Mouse (Mus musculus): ENCODE measurements around the gene Siae. TPM values are rescaled to one million over a fixed set of nuclear protein-coding genes. Genes with fewer than 3 reads are reported as not detected.

The Siae gene
- total and polyA plus RNA-seq, 3 experiments, result 7.7 to 8.2 (median 7.7) TPM

DNA sequence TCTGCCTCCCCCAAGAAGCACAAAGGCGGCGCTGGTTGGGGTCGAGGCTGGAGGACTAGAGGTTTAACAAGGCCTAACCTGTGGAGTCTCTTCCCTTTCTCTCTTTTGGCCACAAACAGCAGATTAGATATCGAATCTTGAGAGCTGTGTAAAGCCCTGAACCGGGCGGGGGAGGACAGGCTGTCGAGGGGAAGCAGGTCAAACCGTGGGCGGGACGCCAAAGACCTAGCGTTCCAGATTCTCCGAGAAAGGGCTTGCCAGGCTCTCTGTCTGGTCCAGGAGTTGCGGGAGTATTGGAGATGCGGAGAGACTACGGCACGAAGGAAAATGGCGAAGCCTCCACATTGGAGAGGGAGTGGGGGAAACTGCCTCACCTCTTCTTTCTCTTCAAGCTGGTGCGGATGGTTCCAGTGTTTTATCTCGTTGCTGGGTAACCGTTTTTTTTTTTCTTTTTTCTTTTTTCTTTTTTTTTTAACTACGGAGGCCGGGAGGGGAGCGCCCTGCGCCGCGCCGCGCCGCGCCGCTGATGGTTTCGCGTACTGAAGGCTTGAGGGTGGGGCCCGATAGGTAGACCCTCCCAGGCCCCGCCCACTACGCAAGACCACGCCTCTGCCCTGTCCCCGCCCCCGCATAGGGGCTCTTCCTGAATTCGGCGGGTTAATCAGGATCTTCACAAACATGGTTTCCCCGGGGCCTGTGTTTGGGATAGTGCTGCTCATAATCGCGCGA is 57.8 kb downstream of the Siae start, which contains the start of gene Spa17:
Gene Spa17, minus strand, starts transcription at position 541 of the 729 bp plus-strand sequence.
- Histone ChIP-seq H3K79me2 (replicated peaks; ENCODE audit: control insufficient read depth, insufficient read depth, low read length) (no peaks in the 10 kb centered on the region), H3K9ac (ENCODE audit: low read depth, low read length) (peak within 1 kb of the TSS; percentile 76), H3K27ac (peak within 1 kb of the TSS; percentile 84), H3K4me3 (peak within 1 kb of the TSS; percentile 87), H3K4me1 (ENCODE audit: control insufficient read depth, insufficient read depth, low read length) (no peaks in the 10 kb centered on the region; the same call in none of the 2 replicates), H3K36me3 (ENCODE audit: control insufficient read depth, insufficient read depth, low read length) (no peaks in the 10 kb centered on the region), H3K27me3 (ENCODE audit: control insufficient read depth, insufficient read depth, low read length) (no peaks in the 10 kb centered on the region)
- intact Hi-C loops (cut with DNase I), result loop anchor here (1.0 to 2.0 kb wide), 5 partner anchors 45 to 265 kb away; partner anchors contain the start of gene Ccdc15
- under 1% methylated on average over 45 of the region's 45 CpGs for WGBS
- TF ChIP-seq POLR2A (IDR thresholded peaks at IDR 0.05; ENCODE audit: insufficient read depth, low read depth, low read length) (peak; percentile 57), CTCF (IDR thresholded peaks at IDR 0.05) (no peak), EP300 (IDR thresholded peaks at IDR 0.05; ENCODE audit: insufficient read depth, low read depth, low read length) (peak; percentile 36; the same call in 1 of the 2 replicates)
- peak; percentile 90 to 91 for DNase-seq

DNA sequence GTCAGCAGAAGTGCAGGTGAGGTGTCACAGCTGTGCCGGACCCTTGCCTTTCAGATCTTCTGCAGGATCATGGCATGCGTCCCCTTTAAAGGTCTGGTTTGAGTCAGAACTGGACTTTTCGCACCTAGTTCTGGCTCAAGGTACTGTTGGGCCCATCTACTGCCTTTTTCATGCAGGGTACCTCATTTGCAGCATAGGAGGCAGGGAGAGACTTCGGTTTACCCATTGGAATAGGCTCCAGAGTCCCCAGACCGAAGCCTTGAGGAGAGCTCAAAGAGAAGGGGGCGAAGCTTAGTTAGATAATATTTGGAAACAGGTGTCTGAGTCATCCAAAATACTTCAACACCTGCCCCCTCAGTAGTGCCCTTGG is 58.4 kb downstream of the Siae start:
- peak overlapping the region; percentile 87 for H3K4me3 ChIP-seq
- TF ChIP-seq CTCF (IDR thresholded peaks at IDR 0.05), result no peak
- no peak for TF ChIP-seq POLR2A (IDR thresholded peaks at IDR 0.05; ENCODE audit: insufficient read depth, low read depth, low read length)
- TF ChIP-seq EP300 (IDR thresholded peaks at IDR 0.05; ENCODE audit: insufficient read depth, low read depth, low read length), result no peak
- no peaks in the 10 kb centered on the region for H3K36me3 ChIP-seq (ENCODE audit: control insufficient read depth, insufficient read depth, low read length)
- H3K9ac ChIP-seq (ENCODE audit: low read depth, low read length), result peak overlapping the region; percentile 52
- H3K27ac ChIP-seq, result peak overlapping the region; percentile 84
- H3K79me2 ChIP-seq (replicated peaks; ENCODE audit: control insufficient read depth, insufficient read depth, low read length), result no peaks in the 10 kb centered on the region
- WGBS, result 23% methylated on average over 6 of the region's 6 CpGs
- no peak for DNase-seq
- no peaks in the 10 kb centered on the region for H3K27me3 ChIP-seq (ENCODE audit: control insufficient read depth, insufficient read depth, low read length)
- intact Hi-C loops (cut with DNase I), result loop anchor here (1.0 to 2.0 kb wide), 5 partner anchors 45 to 266 kb away; partner anchors contain the start of gene Ccdc15
- no peaks in the 10 kb centered on the region; the same call in none of the 2 replicates for H3K4me1 ChIP-seq (ENCODE audit: control insufficient read depth, insufficient read depth, low read length)

DNA sequence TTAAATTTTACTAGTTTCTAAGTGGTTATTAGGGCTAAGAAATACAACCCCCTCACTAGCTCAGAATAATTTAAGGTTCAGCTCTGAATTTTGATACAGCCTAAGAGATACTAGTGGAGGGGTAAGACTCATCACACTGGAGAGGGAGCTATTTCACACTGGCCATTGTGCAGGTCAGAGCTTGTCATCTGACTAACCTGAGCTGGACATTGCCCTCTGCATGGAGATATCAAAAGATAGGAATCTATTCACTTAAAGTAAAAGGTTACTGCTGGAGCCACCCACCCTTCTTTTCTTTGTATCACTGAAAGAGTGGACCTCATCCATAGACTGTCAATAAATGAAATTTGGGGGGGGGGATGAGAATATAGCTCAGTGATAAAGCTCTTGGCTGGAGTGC is 58.8 kb downstream of the Siae start:
- no peaks in the 10 kb centered on the region for H3K27me3 ChIP-seq (ENCODE audit: control insufficient read depth, insufficient read depth, low read length)
- peak overlapping the region; percentile 84; the same call in 1 of the 2 replicates for H3K27ac ChIP-seq
- H3K36me3 ChIP-seq (ENCODE audit: control insufficient read depth, insufficient read depth, low read length), result no peaks in the 10 kb centered on the region
- TF ChIP-seq POLR2A (IDR thresholded peaks at IDR 0.05; ENCODE audit: insufficient read depth, low read depth, low read length) (no peak), EP300 (IDR thresholded peaks at IDR 0.05; ENCODE audit: insufficient read depth, low read depth, low read length) (no peak), CTCF (IDR thresholded peaks at IDR 0.05) (no peak)
- H3K4me1 ChIP-seq (ENCODE audit: control insufficient read depth, insufficient read depth, low read length), result no peaks in the 10 kb centered on the region; the same call in none of the 2 replicates
- intact Hi-C loops (cut with DNase I), result no loop called here
- H3K4me3 ChIP-seq, result no peak overlapping the region; the same call in 1 of the 2 replicates
- no peak overlapping the region for H3K9ac ChIP-seq (ENCODE audit: low read depth, low read length)
- DNase-seq, result no peak
- H3K79me2 ChIP-seq (replicated peaks; ENCODE audit: control insufficient read depth, insufficient read depth, low read length), result no peaks in the 10 kb centered on the region

DNA sequence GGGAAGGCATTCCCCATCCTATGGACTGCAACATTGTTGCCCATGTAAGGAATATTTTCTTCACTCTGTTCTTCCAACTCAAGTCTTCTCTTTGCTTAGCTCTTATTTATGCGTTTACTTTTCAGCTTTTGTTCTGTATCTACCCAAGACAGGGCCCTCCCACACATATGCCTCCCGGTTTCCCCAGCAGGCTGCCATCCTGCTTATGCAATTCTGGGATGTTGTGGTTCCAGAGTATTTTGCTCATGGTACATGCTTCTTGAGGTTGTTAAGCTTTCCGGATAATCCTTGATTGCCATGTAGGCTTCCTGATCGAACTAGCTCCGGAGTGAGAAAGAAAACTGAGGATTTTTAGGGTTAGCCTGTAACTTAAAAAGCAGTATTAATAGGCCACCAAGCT is 59.7 kb downstream of the Siae start:
- no peaks in the 10 kb centered on the region for H3K79me2 ChIP-seq (replicated peaks; ENCODE audit: control insufficient read depth, insufficient read depth, low read length)
- no peak overlapping the region for H3K9ac ChIP-seq (ENCODE audit: low read depth, low read length)
- intact Hi-C loops (cut with DNase I), result no loop called here
- H3K36me3 ChIP-seq (ENCODE audit: control insufficient read depth, insufficient read depth, low read length), result no peaks in the 10 kb centered on the region
- H3K4me3 ChIP-seq, result no peak overlapping the region
- TF ChIP-seq CTCF (IDR thresholded peaks at IDR 0.05), result no peak
- TF ChIP-seq EP300 (IDR thresholded peaks at IDR 0.05; ENCODE audit: insufficient read depth, low read depth, low read length), result no peak
- no peak for TF ChIP-seq POLR2A (IDR thresholded peaks at IDR 0.05; ENCODE audit: insufficient read depth, low read depth, low read length)
- no peak for DNase-seq
- H3K27ac ChIP-seq, result no peak overlapping the region
- WGBS, result 70% methylated on average over 5 of the region's 5 CpGs
- H3K27me3 ChIP-seq (ENCODE audit: control insufficient read depth, insufficient read depth, low read length), result no peaks in the 10 kb centered on the region
- no peaks in the 10 kb centered on the region; the same call in none of the 2 replicates for H3K4me1 ChIP-seq (ENCODE audit: control insufficient read depth, insufficient read depth, low read length)

DNA sequence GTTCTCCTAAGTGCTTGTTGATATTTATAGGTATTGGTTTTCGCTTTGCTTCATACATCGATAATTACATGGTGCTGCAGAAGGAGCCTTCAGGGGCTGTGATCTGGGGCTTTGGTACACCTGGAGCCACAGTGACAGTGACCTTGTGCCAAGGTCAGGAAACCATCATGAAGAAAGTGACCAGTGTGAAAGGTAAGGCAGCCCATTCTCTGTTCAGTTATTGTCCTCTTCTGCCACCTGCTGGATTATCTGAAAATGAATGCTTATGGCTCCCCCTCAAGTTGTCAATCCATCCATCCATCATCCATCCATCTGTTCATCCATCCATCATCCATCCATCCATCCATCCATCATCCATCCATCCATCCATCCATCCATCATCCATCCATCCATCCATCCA is 61.3 kb downstream of the Siae start:
- H3K27me3 ChIP-seq (ENCODE audit: control insufficient read depth, insufficient read depth, low read length), result no peaks in the 10 kb centered on the region
- no peaks in the 10 kb centered on the region; the same call in none of the 2 replicates for H3K4me1 ChIP-seq (ENCODE audit: control insufficient read depth, insufficient read depth, low read length)
- no peaks in the 10 kb centered on the region for H3K79me2 ChIP-seq (replicated peaks; ENCODE audit: control insufficient read depth, insufficient read depth, low read length)
- H3K27ac ChIP-seq, result no peak overlapping the region
- TF ChIP-seq EP300 (IDR thresholded peaks at IDR 0.05; ENCODE audit: insufficient read depth, low read depth, low read length) (no peak), CTCF (IDR thresholded peaks at IDR 0.05) (peak; percentile 78)
- WGBS, result 48% methylated on average over 2 of the region's 2 CpGs
- no peak overlapping the region for H3K9ac ChIP-seq (ENCODE audit: low read depth, low read length)
- intact Hi-C loops (cut with DNase I), result loop anchor here (1.0 kb wide), 2 partner anchors 154 to 186 kb away; no protein-coding TSS in a partner anchor
- no peaks in the 10 kb centered on the region for H3K36me3 ChIP-seq (ENCODE audit: control insufficient read depth, insufficient read depth, low read length)
- no peak overlapping the region for H3K4me3 ChIP-seq
- peak; percentile 18 to 25 for DNase-seq

DNA sequence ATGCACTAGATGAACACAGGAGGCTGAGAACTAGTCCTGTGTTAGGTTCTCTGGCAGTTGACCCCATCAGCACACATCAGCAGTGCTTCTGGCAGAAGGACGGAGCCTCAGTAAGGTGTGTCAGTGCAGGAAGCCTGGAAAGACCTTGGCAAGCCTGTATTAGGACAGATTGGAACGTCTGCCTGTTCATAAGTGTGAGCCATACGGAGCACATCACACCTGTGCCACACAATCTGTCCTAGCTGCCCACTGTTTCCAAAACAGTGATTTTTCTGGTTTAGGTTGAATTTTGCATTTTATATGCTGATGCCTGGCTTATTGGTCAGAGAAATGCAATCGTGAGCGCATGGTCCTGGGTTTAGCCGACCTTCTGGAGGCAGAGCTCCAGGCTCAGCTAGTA is 65.8 kb downstream of the Siae start:
- Histone ChIP-seq H3K4me1 (ENCODE audit: control insufficient read depth, insufficient read depth, low read length) (no peaks in the 10 kb centered on the region), H3K79me2 (replicated peaks; ENCODE audit: control insufficient read depth, insufficient read depth, low read length) (no peaks in the 10 kb centered on the region), H3K27ac (no peak overlapping the region), H3K36me3 (ENCODE audit: control insufficient read depth, insufficient read depth, low read length) (no peaks in the 10 kb centered on the region), H3K4me3 (no peak overlapping the region), H3K9ac (ENCODE audit: low read depth, low read length) (no peak overlapping the region), H3K27me3 (ENCODE audit: control insufficient read depth, insufficient read depth, low read length) (no peaks in the 10 kb centered on the region)
- 83% methylated on average over 6 of the region's 6 CpGs for WGBS
- TF ChIP-seq CTCF (IDR thresholded peaks at IDR 0.05) (no peak), EP300 (IDR thresholded peaks at IDR 0.05; ENCODE audit: insufficient read depth, low read depth, low read length) (no peak), POLR2A (IDR thresholded peaks at IDR 0.05; ENCODE audit: insufficient read depth, low read depth, low read length) (no peak)
- intact Hi-C loops (cut with DNase I), result no loop called here
- DNase-seq, result no peak

Measured in heart, adult 2 months (tissue).